Mouse (Mus musculus) embryonic facial prominence, embryonic 12.5 days (tissue): ENCODE measurements around the gene Osbpl5. TPM values are rescaled to one million over a fixed set of nuclear protein-coding genes. Genes with fewer than 3 reads are reported as not detected.

Source experiments
- ATAC-seq: fragments of 200-750 bp; cut with Nextera tagmentation; 2 replicates; pipeline ENCODE4 v1.8.0; 2017; ENCODE audit not compliant: insufficient number of reproducible peaks, insufficient read depth, low FRiP score, low TSS enrichment
- H3K27ac ChIP-seq: fragments of 300-500 bp; sonication (generic); 2 replicates; pipeline ENCODE4 v1.5.1; 2016; ENCODE audit warnings: mild to moderate bottlenecking
- H3K27me3 ChIP-seq: fragments of 300-500 bp; sonication (generic); 2 replicates; pipeline ENCODE4 v1.6.1; 2016; ENCODE audit warnings: mild to moderate bottlenecking, moderate library complexity
- H3K36me3 ChIP-seq: fragments of 300-500 bp; sonication (generic); 2 replicates; pipeline ENCODE4 v1.6.1; 2016; ENCODE audit warnings: mild to moderate bottlenecking
- H3K4me1 ChIP-seq: fragments of 300-500 bp; sonication (generic); 2 replicates; pipeline ENCODE4 v1.6.1; 2016
- H3K4me2 ChIP-seq: fragments of 300-500 bp; sonication (generic); replicated peaks from 2 replicates; pipeline ENCODE4 v1.6.1; 2016; ENCODE audit warnings: mild to moderate bottlenecking, moderate library complexity
- H3K4me3 ChIP-seq: fragments of 300-500 bp; sonication (generic); 2 replicates; pipeline ENCODE4 v1.5.1; 2016; ENCODE audit warnings: mild to moderate bottlenecking
- H3K9ac ChIP-seq: fragments of 300-500 bp; sonication (generic); 2 replicates; pipeline ENCODE4 v1.6.1; 2016; ENCODE audit warnings: mild to moderate bottlenecking, moderate library complexity
- H3K9me3 ChIP-seq: fragments of 300-500 bp; sonication (generic); 2 replicates; pipeline ENCODE4 v1.6.1; 2016; ENCODE audit warnings: mild to moderate bottlenecking, moderate library complexity
- WGBS: fragments of 180-500 bp; shearing (Covaris S2); methylation state at CpG from one replicate; pipeline ENCODE4 v1.1.7; 2016; 5-methylcytosine and 5-hydroxymethylcytosine counted together
- polyA plus RNA-seq: library from polyadenylated mRNA; unstranded; fragments of >200 nt; fragmentation: Nextera tagmentation; extraction: Ambion mirVana; gene quantifications from 2 replicates; pipeline ENCODE4 v1.2.1, GENCODE M21; 2016

The Osbpl5 gene
- polyA plus RNA-seq, 1 experiment from 2014 or later = 35.6 TPM

DNA sequence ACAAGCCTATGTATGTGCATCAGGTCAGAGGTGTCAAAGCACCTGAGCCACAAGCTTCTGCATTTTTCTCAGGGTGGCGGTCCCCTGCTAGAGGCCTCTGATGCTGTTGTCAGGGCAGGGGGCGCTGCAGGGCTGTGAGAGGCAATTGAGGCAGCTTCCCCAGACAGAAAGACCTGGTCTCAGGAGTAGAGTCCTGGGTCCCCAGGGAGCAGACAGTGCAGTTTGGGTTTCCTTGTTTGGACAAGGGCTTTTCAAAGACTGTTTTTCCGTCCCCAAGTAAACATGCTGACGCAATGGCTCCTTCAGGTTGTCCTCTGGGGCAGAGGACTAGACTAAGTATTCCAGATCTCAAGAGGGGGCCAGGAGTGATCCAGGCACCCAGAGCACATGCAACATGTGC, 30.4 kb downstream of the Osbpl5 start:
- H3K4me2 ChIP-seq = no peak overlapping the region
- H3K27ac ChIP-seq = no peak overlapping the region

DNA sequence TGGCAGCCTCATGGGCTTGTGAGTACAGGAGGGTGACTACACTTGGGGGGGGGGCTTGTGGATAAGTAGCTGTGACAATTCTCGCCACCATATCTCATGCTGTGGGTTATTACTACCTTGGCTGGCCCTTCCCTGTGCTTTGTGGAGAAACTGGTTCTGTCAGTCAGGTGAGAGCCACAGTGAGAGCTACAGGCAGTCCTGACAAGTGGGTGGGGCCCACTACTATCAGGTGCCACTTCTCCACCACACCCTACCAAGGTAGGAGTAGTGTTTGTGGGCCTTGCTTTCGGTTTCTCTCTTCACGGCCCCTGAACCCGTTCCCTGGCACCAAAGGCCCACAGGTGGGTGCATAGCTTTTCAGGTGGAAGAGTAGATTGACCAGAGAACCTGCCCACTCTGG, 32.9 kb downstream of the Osbpl5 start:
- no peak overlapping the region for H3K9ac ChIP-seq
- H3K9me3 ChIP-seq = no peaks in the 10 kb centered on the region

More for the DNA sequence above, 30.4 kb downstream of the Osbpl5 start:
- Histone ChIP-seq H3K9ac (no peak overlapping the region), H3K4me3 (no peak overlapping the region), H3K4me1 (no peaks in the 10 kb centered on the region), H3K27me3 (no peaks in the 10 kb centered on the region), H3K36me3 (0 out of 2 replicates have a peak, but pooled peaks cover 5% of the 10 kb centered on the region), H3K9me3 (no peaks in the 10 kb centered on the region)
- no peak for ATAC-seq
- 76% methylated on average over 4 of the region's 4 CpGs for WGBS

DNA sequence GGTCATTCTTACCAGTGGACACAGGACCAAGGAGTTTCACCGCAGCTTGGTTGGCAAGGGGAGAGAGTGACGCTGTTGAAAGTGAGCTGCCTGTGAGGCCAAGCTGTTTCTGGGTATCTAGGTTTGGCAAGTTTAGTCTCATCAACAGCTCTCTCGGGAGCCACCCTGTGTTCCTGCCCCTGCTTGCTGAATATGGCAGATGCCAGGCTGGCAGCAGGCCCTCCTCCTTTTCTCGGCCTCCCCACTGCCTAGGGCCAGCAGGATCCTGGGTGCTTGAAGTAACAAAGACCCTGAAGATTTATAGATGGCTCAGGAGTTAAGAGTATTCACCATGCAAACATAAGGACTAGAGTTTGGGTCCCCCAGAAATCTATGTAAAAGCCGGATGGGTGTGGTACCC, 34.1 kb downstream of the Osbpl5 start:
- Histone ChIP-seq H3K27me3 (no peaks in the 10 kb centered on the region), H3K4me2 (no peak overlapping the region), H3K27ac (no peak overlapping the region), H3K9ac (no peak overlapping the region), H3K4me1 (no peaks in the 10 kb centered on the region), H3K9me3 (no peaks in the 10 kb centered on the region), H3K4me3 (no peak overlapping the region), H3K36me3 (0 out of 2 replicates have a peak, but pooled peaks cover 5% of the 10 kb centered on the region)
- WGBS = 88% methylated on average over 5 of the region's 5 CpGs
- no peak for ATAC-seq

More for the DNA sequence above, 32.9 kb downstream of the Osbpl5 start:
- Histone ChIP-seq H3K27me3 (no peaks in the 10 kb centered on the region), H3K27ac (no peak overlapping the region; the same call in 1 of the 2 replicates), H3K36me3 (0 out of 2 replicates have a peak, but pooled peaks cover 5% of the 10 kb centered on the region), H3K4me2 (no peak overlapping the region), H3K4me3 (no peak overlapping the region), H3K4me1 (no peaks in the 10 kb centered on the region)
- 0 out of 2 replicates have a peak, but pooled peaks have one; percentile 48 for ATAC-seq
- WGBS = 83% methylated on average over 4 of the region's 4 CpGs

DNA sequence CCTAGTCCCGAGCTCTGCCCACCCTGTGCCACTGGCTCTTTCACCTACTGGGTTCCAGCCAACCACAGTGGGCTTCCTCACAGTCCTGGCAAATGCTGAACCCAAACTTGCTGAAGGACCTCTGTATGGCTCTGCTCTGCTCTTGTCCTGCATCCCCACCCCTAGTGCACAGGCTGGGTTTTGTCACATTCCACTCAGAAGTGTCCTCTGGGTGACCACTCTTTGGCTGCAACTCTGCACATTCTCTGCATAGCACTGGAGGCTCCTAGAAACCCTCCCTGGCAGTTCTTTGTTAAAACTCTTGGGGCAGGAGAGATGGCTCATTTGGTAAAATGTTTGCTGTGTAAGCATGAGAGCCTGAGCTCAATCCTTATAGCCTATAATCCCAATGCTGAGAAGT, 39.0 kb downstream of the Osbpl5 start:
- no peaks in the 10 kb centered on the region for H3K9me3 ChIP-seq
- no peaks in the 10 kb centered on the region for H3K4me1 ChIP-seq
- H3K27me3 ChIP-seq = no peaks in the 10 kb centered on the region
- no peak overlapping the region for H3K9ac ChIP-seq
- H3K36me3 ChIP-seq = peaks cover 26% of the 10 kb centered on the region
- no peak overlapping the region for H3K27ac ChIP-seq
- H3K4me3 ChIP-seq = no peak overlapping the region
- 84% methylated on average over 1 of the region's 1 CpGs for WGBS
- no peak overlapping the region for H3K4me2 ChIP-seq
- no peak for ATAC-seq

DNA sequence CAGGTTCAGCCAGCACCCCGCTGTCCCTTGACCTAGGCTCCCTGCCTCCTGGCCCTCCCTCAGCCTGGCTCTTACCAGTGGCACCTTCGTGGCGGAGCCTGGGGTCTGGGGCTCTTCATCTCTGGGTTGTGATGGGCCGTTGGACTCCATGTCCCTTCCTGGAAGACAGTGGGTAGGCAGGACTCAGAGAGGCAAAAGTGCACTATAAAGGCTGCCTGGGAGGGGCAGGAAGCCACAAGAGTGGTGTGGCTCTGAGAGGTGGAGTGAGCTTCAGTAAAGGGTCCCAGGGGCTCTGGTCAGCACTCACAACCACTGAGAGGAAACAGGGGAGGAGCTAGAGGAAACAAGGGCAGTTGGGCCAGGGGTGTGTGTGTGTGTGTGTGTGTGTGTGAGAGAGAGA, 43.4 kb downstream of the Osbpl5 start:
- Histone ChIP-seq H3K27ac (no peak overlapping the region), H3K4me2 (no peak overlapping the region), H3K4me1 (0 out of 2 replicates have a peak, but pooled peaks cover 7% of the 10 kb centered on the region), H3K27me3 (no peaks in the 10 kb centered on the region), H3K36me3 (peaks cover 38% of the 10 kb centered on the region), H3K9ac (no peak overlapping the region), H3K9me3 (no peaks in the 10 kb centered on the region), H3K4me3 (no peak overlapping the region)
- WGBS = 81% methylated on average over 4 of the region's 4 CpGs
- ATAC-seq = no peak

DNA sequence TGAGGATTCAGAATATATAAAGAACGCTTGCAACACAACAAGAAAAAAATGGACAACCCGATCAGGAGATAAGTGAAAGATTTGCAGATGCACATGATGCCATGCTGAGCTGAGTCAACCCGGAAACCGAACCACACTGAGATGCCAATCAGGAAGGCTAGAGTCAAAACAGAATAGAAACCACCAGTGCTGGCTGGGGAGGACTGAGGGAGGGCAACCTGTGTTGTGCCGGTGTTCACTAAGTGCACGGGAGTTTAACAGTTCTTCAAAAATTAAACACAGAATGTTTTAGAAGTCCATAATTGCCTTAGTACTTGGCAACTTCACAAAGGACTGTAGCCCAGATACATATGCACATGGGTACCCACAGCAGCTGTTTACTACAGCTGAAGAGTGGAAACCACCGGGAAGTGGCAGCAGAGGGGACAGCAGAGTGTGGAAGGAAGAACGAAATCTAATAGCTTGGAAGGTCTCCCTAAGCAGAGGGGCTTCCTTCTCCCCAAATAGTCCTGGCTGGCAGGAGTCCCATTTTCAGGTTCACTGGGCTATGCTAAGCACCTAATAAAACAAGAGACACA, 43.9 kb downstream of the Osbpl5 start:
- no peak overlapping the region for H3K4me2 ChIP-seq
- H3K4me1 ChIP-seq = 0 out of 2 replicates have a peak, but pooled peaks cover 7% of the 10 kb centered on the region
- no peak overlapping the region for H3K27ac ChIP-seq
- H3K9me3 ChIP-seq = no peaks in the 10 kb centered on the region
- no peak overlapping the region for H3K9ac ChIP-seq
- no peaks in the 10 kb centered on the region for H3K27me3 ChIP-seq
- H3K4me3 ChIP-seq = no peak overlapping the region
- peaks cover 43% of the 10 kb centered on the region for H3K36me3 ChIP-seq
- no peak for ATAC-seq
- 82% methylated on average over 8 of the region's 8 CpGs for WGBS

DNA sequence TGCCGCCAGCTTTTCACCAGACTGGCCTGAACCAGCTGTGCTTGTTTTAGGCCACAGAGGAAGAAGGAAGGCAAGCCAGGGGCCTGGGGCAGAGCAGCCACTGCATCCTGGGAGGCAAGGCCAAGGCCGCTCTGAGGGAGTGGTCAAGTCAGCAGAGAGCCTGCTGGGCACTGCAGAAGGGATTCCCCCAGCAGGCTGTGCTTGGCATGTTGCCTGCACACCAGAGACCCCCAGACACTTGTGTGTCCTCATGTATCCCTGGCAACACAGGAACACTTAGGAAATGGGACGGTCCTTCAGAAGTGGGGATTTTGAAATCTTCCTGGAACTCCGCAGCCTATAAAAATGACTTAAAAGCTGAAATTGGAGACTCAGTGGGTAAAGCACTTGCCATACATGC, 44.8 kb downstream of the Osbpl5 start:
- H3K36me3 ChIP-seq = peaks cover 51% of the 10 kb centered on the region
- no peak overlapping the region for H3K4me2 ChIP-seq
- H3K4me3 ChIP-seq = no peak overlapping the region
- no peak overlapping the region for H3K27ac ChIP-seq
- no peak for ATAC-seq
- WGBS = 73% methylated on average over 4 of the region's 4 CpGs
- H3K9ac ChIP-seq = no peak overlapping the region
- H3K4me1 ChIP-seq = 0 out of 2 replicates have a peak, but pooled peaks cover 7% of the 10 kb centered on the region
- no peaks in the 10 kb centered on the region for H3K9me3 ChIP-seq
- H3K27me3 ChIP-seq = no peaks in the 10 kb centered on the region

DNA sequence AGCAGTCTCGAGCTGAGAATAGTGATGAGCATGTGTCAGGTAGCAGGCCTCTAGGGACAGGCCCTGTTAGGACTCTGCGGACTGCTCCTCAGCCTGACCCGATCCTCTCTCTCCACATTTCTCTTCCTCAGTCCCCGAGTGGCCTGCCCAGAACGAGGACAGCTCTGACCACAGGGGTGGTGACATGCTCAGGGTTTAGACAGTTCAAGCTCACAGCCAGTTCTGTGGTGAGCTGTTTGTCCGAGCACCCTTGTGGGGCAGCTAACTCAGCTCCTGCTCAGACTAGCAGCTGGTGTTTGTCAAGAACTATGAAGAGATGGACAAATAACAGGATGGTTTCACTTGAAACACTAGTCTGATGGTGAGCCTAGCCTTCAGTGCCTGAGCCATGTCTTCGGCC, 45.4 kb downstream of the Osbpl5 start:
- Histone ChIP-seq H3K4me1 (0 out of 2 replicates have a peak, but pooled peaks cover 7% of the 10 kb centered on the region), H3K4me3 (no peak overlapping the region), H3K27ac (no peak overlapping the region), H3K9me3 (no peaks in the 10 kb centered on the region), H3K9ac (no peak overlapping the region), H3K4me2 (no peak overlapping the region), H3K36me3 (peaks cover 52% of the 10 kb centered on the region), H3K27me3 (no peaks in the 10 kb centered on the region)
- WGBS = 71% methylated on average over 7 of the region's 7 CpGs
- no peak for ATAC-seq

DNA sequence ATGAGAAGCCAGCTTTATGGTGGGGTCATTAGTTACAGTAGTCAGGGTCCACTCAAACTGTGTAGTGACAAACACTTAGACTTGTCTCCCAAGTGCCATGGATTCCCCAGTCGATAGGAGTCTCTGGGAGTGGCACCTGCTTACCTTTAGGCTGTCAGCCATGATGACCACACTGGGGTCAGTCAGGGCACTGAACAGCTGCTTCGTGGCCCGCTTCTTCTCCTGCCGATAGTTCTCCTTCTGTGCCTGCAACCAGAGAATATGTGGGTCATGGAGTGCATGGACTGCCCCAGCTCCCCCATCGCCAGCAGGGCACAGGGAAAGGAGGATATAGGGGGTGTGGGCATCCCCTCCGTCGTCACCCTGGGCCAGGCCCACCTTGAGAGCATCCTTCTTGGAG, 47.4 kb downstream of the Osbpl5 start:
- ATAC-seq = no peak
- Histone ChIP-seq H3K9me3 (no peaks in the 10 kb centered on the region), H3K4me3 (no peak overlapping the region), H3K9ac (no peak overlapping the region), H3K27me3 (no peaks in the 10 kb centered on the region), H3K4me2 (no peak overlapping the region), H3K27ac (no peak overlapping the region), H3K4me1 (0 out of 2 replicates have a peak, but pooled peaks cover 7% of the 10 kb centered on the region), H3K36me3 (peaks cover 51% of the 10 kb centered on the region)
- 81% methylated on average over 7 of the region's 7 CpGs for WGBS

DNA sequence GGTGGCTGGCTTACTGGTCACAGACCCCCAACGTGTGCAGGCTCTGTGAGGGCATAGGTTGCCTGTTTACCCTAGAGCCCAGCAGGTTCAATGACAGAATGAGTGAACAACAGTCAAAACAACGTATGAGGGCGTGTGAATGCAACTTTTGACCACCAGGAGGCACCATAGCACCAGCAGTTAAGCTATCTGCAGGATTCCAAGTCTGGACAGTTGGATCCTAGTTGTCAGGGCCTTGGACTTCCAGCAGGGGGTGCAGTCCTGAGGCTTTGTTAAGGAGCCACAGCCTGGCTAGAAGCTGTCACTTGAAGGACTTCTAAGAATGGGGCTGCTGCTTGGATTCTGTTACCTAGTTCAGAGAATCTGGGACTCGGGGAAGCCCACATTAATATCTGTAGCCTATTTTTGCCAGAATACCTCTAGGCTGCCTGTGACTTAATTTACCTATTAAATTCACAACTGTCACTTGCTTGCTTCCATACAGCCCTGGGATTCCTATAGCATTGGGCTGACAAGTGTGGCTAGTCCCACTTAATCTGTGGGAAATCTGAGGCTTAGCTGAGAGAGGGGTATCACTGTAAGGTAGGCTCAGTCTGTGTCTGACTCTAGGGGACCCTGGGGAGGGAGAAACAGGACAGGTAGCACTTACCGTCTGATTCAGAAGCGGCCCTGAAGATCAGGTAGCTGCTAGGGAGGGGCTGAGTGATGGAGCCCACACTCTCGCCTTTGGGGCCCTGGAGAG, 49.9 kb downstream of the Osbpl5 start:
- 33% methylated on average over 7 of the region's 7 CpGs for WGBS
- Histone ChIP-seq H3K4me1 (0 out of 2 replicates have a peak, but pooled peaks cover 7% of the 10 kb centered on the region), H3K4me2 (no peak overlapping the region), H3K27ac (no peak overlapping the region), H3K9me3 (no peaks in the 10 kb centered on the region), H3K4me3 (no peak overlapping the region), H3K36me3 (peaks cover 61% of the 10 kb centered on the region), H3K9ac (no peak overlapping the region), H3K27me3 (no peaks in the 10 kb centered on the region)
- ATAC-seq = 0 out of 2 replicates have a peak, but pooled peaks have one; percentile 47

DNA sequence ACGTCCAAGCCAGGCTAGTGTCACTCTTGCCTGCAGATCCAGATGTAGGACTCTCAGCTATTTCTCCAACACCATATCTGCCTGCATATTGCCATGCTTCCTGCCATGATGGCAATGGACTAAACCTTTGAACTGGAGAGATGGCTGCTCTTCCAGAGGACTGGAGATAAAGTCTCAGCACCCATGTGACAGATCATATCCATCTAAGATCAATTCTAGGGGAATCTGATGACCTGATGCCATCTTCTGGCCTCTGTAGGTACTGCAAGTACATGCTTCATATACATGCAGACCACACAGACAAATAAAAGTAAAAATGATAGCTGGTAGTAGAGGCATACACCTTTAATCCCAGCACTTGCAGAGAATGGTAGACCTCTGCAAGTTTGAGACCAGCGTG, 60.6 kb downstream of the Osbpl5 start:
- WGBS = 66% methylated on average over 2 of the region's 2 CpGs
- no peak for ATAC-seq
- no peaks in the 10 kb centered on the region for H3K9me3 ChIP-seq
- H3K4me2 ChIP-seq = no peak overlapping the region
- H3K4me3 ChIP-seq = no peak overlapping the region
- no peak overlapping the region for H3K9ac ChIP-seq
- H3K4me1 ChIP-seq = no peaks in the 10 kb centered on the region
- no peaks in the 10 kb centered on the region for H3K27me3 ChIP-seq
- peaks cover 75% of the 10 kb centered on the region for H3K36me3 ChIP-seq
- no peak overlapping the region for H3K27ac ChIP-seq

DNA sequence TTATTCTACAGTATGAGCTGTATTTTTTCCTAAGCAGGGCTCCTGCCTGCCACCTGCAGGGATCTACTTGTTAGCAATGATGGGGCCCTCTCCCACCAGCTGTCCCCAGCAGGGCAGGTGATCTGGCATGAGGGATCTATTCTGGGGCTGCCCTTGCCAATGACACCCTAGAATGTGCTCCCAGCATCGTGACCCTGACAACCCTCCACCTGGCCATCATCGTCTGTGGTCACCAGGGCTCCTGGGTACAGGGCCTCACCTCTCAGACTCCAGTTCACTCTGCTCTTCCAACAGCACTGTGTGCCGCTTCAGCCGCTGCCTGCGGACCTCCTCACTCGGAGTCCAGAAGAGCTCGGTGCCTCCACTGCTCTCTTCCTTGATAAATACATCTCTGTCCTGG, 62.2 kb downstream of the Osbpl5 start:
- ATAC-seq = no peak
- H3K27me3 ChIP-seq = no peaks in the 10 kb centered on the region
- H3K9ac ChIP-seq = no peak overlapping the region
- H3K4me3 ChIP-seq = no peak overlapping the region
- peaks cover 85% of the 10 kb centered on the region for H3K36me3 ChIP-seq
- no peak overlapping the region for H3K27ac ChIP-seq
- 88% methylated on average over 7 of the region's 7 CpGs for WGBS
- H3K4me1 ChIP-seq = no peaks in the 10 kb centered on the region
- H3K4me2 ChIP-seq = no peak overlapping the region
- H3K9me3 ChIP-seq = no peaks in the 10 kb centered on the region
